Mouse (Mus musculus) lung, adult 2 months (tissue): ENCODE data around the gene Slc19a3.

Source experiments
- CTCF ChIP-seq: fragments of 200-500 bp; IDR thresholded peaks from 2 replicates; pipeline ENCODE4 v1.5.1; 2011; ENCODE audit warnings: mild to moderate bottlenecking, low read length, control low read depth; ENCODE audit not compliant: insufficient read depth
- POLR2A ChIP-seq: fragments of 200-500 bp; IDR thresholded peaks from 2 replicates; pipeline ENCODE4 v1.6.1; 2011; ENCODE audit warnings: low read depth, mild to moderate bottlenecking, control low read depth, low read length, borderline replicate concordance; ENCODE audit errors: extremely low read depth

DNA sequence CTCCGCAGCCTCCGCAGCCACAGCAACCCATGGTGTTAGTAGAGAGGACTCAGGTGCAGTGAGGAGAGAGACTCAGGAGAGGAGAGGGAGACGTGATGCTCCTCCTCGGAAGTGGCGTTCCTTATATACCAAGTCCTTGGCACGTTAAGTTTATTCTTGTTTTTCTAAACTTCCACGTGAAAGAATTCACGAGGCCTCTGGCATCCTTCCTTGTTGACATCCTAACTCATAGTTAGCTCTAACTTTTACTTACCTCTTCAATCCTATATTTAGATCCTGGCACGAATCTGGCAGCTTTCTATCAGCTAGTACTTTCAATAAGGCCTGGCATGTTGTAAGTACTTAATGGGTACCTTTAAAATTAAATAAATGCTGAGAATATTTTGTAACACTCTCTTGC, 21.0 kb upstream of the Slc19a3 start, which contains the start of gene A030005K14Rik:
- TF ChIP-seq POLR2A (no peak), CTCF (no peak)
